Mouse (Mus musculus) heart, postnatal 0 days (tissue): ENCODE results near the gene Cdk6.

Source experiments
- CTCF ChIP-seq: IDR thresholded peaks from 2 replicates; pipeline ENCODE4 v1.5.1; 2016; ENCODE audit warnings: antibody characterized with exemption, control low read depth, low read depth
- EP300 ChIP-seq: IDR thresholded peaks from 2 replicates; pipeline ENCODE4 v1.6.1; 2016; ENCODE audit warnings: antibody characterized with exemption, low read depth

GRCm38 (mm10) chr5:3470866-3471265 lies 129.6 kb downstream of the Cdk6 start:
- TF ChIP-seq CTCF (no peak), EP300 (no peak)
